Mouse (Mus musculus) embryonic fibroblast, embryonic 13.5 days (primary cell): ENCODE results near the gene Chl1.

Experiments used
- CTCF ChIP-seq: IDR thresholded peaks from 2 replicates; pipeline ENCODE4 v1.5.1; 2011; ENCODE audit warnings: mild to moderate bottlenecking, control low read depth, low read length, moderate library complexity, borderline replicate concordance; ENCODE audit not compliant: insufficient read depth
- POLR2A ChIP-seq: IDR thresholded peaks from 2 replicates; pipeline ENCODE4 v1.6.1; 2011; ENCODE audit warnings: low read depth, mild to moderate bottlenecking, control low read depth, low read length, moderate library complexity

DNA sequence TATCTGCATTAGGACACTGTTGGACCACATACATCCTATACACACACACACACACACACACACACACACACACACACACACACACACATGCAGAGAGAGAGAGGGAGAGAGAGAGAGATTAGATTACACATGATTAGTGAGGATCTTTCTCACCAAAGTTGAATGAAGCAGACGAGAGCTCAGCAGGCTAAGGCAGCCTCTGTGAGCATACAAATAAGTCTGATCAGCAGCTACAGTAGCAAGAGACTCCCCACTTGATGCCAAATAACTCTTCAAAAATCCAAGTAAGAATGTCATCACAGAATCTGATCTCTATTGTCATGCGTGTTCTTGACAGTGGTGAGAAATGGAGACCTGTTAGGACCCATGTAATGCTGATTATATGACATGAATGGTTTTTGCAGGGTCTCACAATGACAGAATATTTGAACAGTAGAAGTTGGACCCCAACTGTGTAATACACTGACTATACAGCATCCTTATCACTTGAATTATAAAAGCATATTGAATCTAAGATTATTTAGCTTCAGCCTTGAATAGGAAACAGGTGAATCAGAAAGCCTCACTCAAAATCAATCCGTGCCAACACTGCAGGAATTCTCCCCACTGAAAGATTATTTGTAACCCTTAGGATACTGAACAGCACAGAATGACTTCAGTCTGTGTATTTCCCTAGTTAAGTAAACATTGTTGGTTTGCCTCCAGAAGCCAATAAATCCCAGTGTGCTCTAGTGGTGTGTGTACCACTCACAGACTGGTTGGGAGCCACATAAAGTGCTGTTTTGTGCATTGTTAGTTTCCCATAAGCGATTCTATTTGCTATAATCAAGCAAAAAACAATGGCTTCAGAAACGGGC, 47.9 kb downstream of the Chl1 start:
- TF ChIP-seq POLR2A (no peak), CTCF (no peak)
